Mouse (Mus musculus): ENCODE results near the gene Dok4. TPM values are rescaled to one million over a fixed set of nuclear protein-coding genes. Genes with fewer than 3 reads are reported as not detected.
"Not testable (repeated sequence)": the region's sequence is repeated elsewhere in the genome, so short reads cannot be mapped to it uniquely, and the experiment has no call there.

The Dok4 gene
- polyA plus RNA-seq, 1 experiment from 2014 or later = 19.3 TPM

GRCm38 (mm10) chr8:94850049-94850448 lies 26.1 kb downstream of the Dok4 start:
- H3K4me3 ChIP-seq (ENCODE audit: low read depth, low read length) = no peak overlapping the region
- no peak overlapping the region for H3K27ac ChIP-seq (replicated peaks)
- DNase-seq (ENCODE audit: low spot score) = no peak
- H3K27me3 ChIP-seq (ENCODE audit: control insufficient read depth, insufficient read depth, low read length) = no peaks in the 10 kb centered on the region
- no peaks in the 10 kb centered on the region for H3K9me3 ChIP-seq (ENCODE audit: control insufficient read depth, low read length)
- peaks cover 41% of the 10 kb centered on the region for H3K36me3 ChIP-seq (ENCODE audit: control insufficient read depth, insufficient read depth, low read length)
- H3K4me2 ChIP-seq (replicated peaks; ENCODE audit: low read depth) = no peak overlapping the region
- TF ChIP-seq CTCF (IDR thresholded peaks at IDR 0.05; ENCODE audit: low read depth) = no peak
- no peak for TF ChIP-seq EP300 (optimal IDR thresholded peaks at IDR 0.05)
- H3K4me1 ChIP-seq (replicated peaks; ENCODE audit: control insufficient read depth, insufficient read depth) = no peaks in the 10 kb centered on the region
- ATAC-seq (ENCODE audit: low FRiP score, low TSS enrichment) = no peak
- H3K9ac ChIP-seq (ENCODE audit: low read length) = no peak overlapping the region
- WGBS = 93% methylated on average over 5 of the region's 5 CpGs

DNA sequence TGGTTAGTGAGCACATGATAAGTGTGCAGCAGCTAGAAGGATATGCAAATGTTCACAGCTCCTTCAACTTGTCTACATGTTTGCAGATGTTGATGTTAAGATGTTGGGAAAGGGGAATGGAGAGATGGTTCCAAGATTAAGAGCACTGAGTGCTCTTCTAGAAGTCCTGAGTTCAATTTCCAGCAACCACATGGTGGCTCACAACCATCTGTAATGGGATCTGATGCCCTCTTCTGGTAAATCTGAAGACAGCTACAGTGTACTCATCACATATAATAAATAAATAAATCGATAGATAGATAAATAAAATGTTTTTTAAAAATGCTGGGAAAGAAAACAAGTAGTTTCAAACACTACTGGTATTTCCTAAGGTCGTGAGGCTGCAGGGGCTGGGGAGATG lies 34.9 kb downstream of the Dok4 start:
- no peak overlapping the region for H3K4me2 ChIP-seq (replicated peaks; ENCODE audit: low read depth)
- ATAC-seq (ENCODE audit: low FRiP score, low TSS enrichment) (no peak), DNase-seq (ENCODE audit: low spot score) (no peak)
- H3K36me3 ChIP-seq (ENCODE audit: control insufficient read depth, insufficient read depth, low read length) = peaks cover 12% of the 10 kb centered on the region
- no peak overlapping the region for H3K9ac ChIP-seq (ENCODE audit: low read length)
- no peaks in the 10 kb centered on the region for H3K9me3 ChIP-seq (ENCODE audit: control insufficient read depth, low read length)
- WGBS = 43% methylated on average over 2 of the region's 2 CpGs
- H3K27me3 ChIP-seq (ENCODE audit: control insufficient read depth, insufficient read depth, low read length) = no peaks in the 10 kb centered on the region
- H3K4me3 ChIP-seq (ENCODE audit: low read depth, low read length) = no peak overlapping the region
- no peak overlapping the region for H3K27ac ChIP-seq (replicated peaks)
- TF ChIP-seq EP300 (optimal IDR thresholded peaks at IDR 0.05) (no peak), CTCF (IDR thresholded peaks at IDR 0.05; ENCODE audit: low read depth) (0 out of 2 replicates have a peak, but pooled peaks have one; percentile 21)
- H3K4me1 ChIP-seq (replicated peaks; ENCODE audit: control insufficient read depth, insufficient read depth) = no peaks in the 10 kb centered on the region

DNA sequence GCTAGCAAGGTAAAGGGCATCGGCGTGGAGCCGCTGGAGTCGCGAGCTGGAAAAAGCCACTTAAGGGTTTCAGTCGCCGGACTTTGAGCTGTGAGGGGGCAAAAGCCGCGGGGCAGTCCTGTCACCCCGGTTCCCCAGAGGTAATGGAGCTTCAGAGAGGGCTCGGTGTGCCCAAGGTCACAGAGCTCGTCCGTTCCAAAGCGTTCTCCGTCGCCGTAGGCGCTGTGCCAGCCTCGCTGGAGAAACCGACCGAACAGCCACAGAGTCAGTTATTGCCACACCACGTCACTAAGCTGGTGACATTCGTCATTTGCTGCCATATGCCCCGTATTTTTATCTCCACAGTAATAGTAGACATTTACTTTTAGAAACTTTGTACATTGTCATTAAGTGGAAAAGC lies 37.5 kb downstream of the Dok4 start:
- WGBS = 0% methylated on average over 24 of the region's 24 CpGs
- TF ChIP-seq EP300 (optimal IDR thresholded peaks at IDR 0.05) (no peak), CTCF (IDR thresholded peaks at IDR 0.05; ENCODE audit: low read depth) (no peak)
- Histone ChIP-seq H3K4me1 (replicated peaks; ENCODE audit: control insufficient read depth, insufficient read depth) (no peaks in the 10 kb centered on the region), H3K9ac (ENCODE audit: low read length) (peak overlapping the region; percentile 95), H3K4me2 (replicated peaks; ENCODE audit: low read depth) (peak overlapping the region; percentile 82), H3K36me3 (ENCODE audit: control insufficient read depth, insufficient read depth, low read length) (no peaks in the 10 kb centered on the region; the same call in 1 of the 2 replicates), H3K27me3 (ENCODE audit: control insufficient read depth, insufficient read depth, low read length) (no peaks in the 10 kb centered on the region), H3K9me3 (ENCODE audit: control insufficient read depth, low read length) (no peaks in the 10 kb centered on the region), H3K27ac (replicated peaks) (peak overlapping the region; percentile 97), H3K4me3 (ENCODE audit: low read depth, low read length) (peak overlapping the region; percentile 89)
- DNase-seq (ENCODE audit: low spot score) (peak; percentile 79), ATAC-seq (ENCODE audit: low FRiP score, low TSS enrichment) (peak; percentile 63)

DNA sequence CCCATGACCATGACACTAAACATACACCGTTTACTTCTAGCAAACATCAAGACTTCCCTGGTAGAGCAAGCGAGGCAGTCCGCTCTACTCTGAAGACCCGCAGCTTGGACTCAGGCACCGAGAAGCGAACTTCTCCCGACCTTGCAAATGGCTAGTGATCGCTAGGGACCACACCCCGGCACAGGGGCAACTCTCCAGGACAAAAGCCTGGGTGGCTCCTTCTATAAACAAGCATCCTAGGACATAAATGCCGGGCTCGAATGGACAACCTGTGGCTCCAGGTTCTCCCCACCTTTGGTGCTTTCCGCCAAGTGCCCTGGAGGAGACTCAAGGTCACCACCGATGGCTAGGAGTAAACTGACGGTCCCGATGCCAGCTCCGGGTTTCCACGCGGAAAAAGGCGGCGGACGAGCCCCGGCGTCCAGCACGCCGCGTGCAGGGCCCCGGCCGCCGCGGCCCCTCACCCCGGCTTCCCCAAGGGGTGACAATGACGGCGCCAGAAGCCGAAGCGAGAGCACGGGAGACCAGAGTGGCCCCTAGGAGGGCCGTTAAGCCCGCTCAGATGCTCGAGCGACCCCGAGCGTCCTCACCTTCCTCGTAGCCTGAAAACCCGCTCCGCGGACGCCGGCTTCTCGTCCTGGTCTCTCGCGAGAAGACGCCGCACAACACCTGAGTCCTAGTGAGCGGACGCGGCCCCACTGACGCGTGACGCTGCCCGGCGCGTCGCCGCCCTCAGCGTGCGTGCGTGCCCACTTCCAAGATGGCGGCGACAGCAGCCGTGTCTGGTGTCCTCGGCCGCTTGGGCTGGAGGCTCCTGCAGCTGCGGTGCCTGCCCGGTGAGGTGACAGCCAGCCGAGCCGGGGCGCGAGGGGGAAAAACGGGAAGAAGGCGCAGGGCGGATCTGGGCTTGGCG lies 38.2 kb downstream of the Dok4 start, which contains the start of the genes Coq9 and Ciapin1:
TSS of gene Coq9 (plus strand) at position 660 of the 913 bp plus-strand sequence.
TSS of gene Ciapin1 (minus strand) at position 697 of the 913 bp plus-strand sequence.
- H3K4me3 ChIP-seq (ENCODE audit: low read depth, low read length) = peak within 1 kb of the TSS; percentile 89

DNA sequence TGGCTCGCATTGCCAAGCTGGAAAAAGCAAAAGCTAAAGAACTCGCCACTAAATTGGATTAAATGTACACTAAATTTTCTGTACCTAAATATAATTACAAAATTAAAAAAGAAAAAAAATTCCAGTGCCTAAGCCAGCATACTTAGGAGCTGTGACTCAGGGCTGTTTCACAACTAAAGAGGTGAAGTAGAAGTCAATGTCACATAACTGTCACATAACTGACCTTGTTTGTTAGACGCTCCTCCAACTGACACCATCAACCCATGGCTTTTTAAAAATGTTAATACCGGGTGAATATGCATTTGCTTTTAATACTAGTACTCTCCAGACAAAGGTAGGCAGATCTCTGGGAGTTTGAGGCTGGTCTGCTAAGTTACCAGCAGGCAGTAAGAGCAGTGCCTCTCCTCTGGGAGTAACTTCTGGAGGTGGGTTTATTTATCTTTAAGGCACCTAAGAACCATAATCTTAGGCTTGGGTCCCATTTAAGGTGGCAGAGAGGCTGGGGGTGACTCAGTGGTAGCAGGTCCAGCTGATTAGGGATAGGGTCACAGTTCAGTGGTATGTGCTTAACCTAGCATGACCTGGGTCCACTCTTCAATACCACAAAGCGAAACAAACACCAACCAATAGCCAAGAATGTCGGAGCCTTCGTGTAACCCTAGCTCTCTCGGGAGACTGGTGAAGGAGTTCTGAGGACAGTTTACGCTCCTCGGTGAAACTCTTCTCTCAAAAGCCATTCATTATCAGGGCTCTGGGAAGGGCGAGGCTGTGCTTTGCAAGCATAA lies 39.5 kb downstream of the Dok4 start:
- H3K27ac ChIP-seq (replicated peaks) = 0 out of 2 replicates have a peak overlapping the region, but pooled peaks have one; percentile 8
- no peaks in the 10 kb centered on the region for H3K9me3 ChIP-seq (ENCODE audit: control insufficient read depth, low read length)
- no peaks in the 10 kb centered on the region for H3K27me3 ChIP-seq (ENCODE audit: control insufficient read depth, insufficient read depth, low read length)
- peaks cover 3% of the 10 kb centered on the region; the same call in 1 of the 2 replicates for H3K36me3 ChIP-seq (ENCODE audit: control insufficient read depth, insufficient read depth, low read length)
- no peak for TF ChIP-seq CTCF (IDR thresholded peaks at IDR 0.05; ENCODE audit: low read depth)
- TF ChIP-seq EP300 (optimal IDR thresholded peaks at IDR 0.05) = no peak
- 51% methylated on average over 11 of the region's 11 CpGs for WGBS
- no peak for DNase-seq (ENCODE audit: low spot score)
- no peak for ATAC-seq (ENCODE audit: low FRiP score, low TSS enrichment)
- H3K4me1 ChIP-seq (replicated peaks; ENCODE audit: control insufficient read depth, insufficient read depth) = no peaks in the 10 kb centered on the region
- H3K9ac ChIP-seq (ENCODE audit: low read length) = peak overlapping the region; percentile 38; the same call in 1 of the 2 replicates
- H3K4me3 ChIP-seq (ENCODE audit: low read depth, low read length) = peak overlapping the region; percentile 89; the same call in 1 of the 2 replicates
- peak overlapping the region; percentile 82 for H3K4me2 ChIP-seq (replicated peaks; ENCODE audit: low read depth)

More for the DNA sequence above, 38.2 kb downstream of the Dok4 start, which contains the start of the genes Coq9 and Ciapin1:
- Histone ChIP-seq H3K9ac (ENCODE audit: low read length) (peak within 1 kb of the TSS; percentile 95), H3K4me2 (replicated peaks; ENCODE audit: low read depth) (peak within 1 kb of the TSS; percentile 82), H3K9me3 (ENCODE audit: control insufficient read depth, low read length) (no peaks in the 10 kb centered on the region), H3K36me3 (ENCODE audit: control insufficient read depth, insufficient read depth, low read length) (no peaks in the 10 kb centered on the region), H3K27ac (replicated peaks) (peak within 1 kb of the TSS; percentile 97), H3K4me1 (replicated peaks; ENCODE audit: control insufficient read depth, insufficient read depth) (no peaks in the 10 kb centered on the region), H3K27me3 (ENCODE audit: control insufficient read depth, insufficient read depth, low read length) (no peaks in the 10 kb centered on the region)
- peak; percentile 96 for DNase-seq (ENCODE audit: low spot score)
- no peak for TF ChIP-seq CTCF (IDR thresholded peaks at IDR 0.05; ENCODE audit: low read depth)
- peak; percentile 97 for TF ChIP-seq EP300 (optimal IDR thresholded peaks at IDR 0.05)
- WGBS = under 1% methylated on average over 81 of the region's 82 CpGs
- ATAC-seq (ENCODE audit: low FRiP score, low TSS enrichment) = peak; percentile 98

DNA sequence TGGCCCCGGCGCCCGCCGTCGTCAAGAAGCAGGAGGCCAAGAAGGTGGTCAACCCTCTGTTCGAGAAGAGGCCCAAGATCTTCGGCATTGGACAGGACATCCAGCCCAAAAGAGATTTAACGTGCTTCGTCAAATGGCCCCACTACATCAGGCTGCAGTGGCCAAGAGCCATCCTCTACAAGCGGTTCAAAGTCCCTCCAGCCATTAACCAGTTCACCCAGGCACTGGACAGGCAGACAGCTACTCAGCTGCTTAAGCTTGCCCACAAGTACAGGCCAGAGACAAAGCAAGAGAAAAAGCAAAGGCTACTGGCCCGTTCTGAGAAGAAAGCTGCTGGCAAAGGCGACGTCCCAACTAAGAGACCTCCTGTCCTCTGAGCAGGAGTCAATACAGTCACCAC lies 40.4 kb downstream of the Dok4 start:
- DNase-seq (ENCODE audit: low spot score); H3K4me3 ChIP-seq (ENCODE audit: low read depth, low read length); H3K9ac ChIP-seq (ENCODE audit: low read length); ATAC-seq (ENCODE audit: low FRiP score, low TSS enrichment); H3K27ac ChIP-seq (replicated peaks); H3K4me1 ChIP-seq (replicated peaks; ENCODE audit: control insufficient read depth, insufficient read depth); H3K27me3 ChIP-seq (ENCODE audit: control insufficient read depth, insufficient read depth, low read length); H3K36me3 ChIP-seq (ENCODE audit: control insufficient read depth, insufficient read depth, low read length); H3K4me2 ChIP-seq (replicated peaks; ENCODE audit: low read depth); H3K9me3 ChIP-seq (ENCODE audit: control insufficient read depth, low read length): not testable (repeated sequence)
- 96% methylated on average over 13 of the region's 13 CpGs for WGBS

DNA sequence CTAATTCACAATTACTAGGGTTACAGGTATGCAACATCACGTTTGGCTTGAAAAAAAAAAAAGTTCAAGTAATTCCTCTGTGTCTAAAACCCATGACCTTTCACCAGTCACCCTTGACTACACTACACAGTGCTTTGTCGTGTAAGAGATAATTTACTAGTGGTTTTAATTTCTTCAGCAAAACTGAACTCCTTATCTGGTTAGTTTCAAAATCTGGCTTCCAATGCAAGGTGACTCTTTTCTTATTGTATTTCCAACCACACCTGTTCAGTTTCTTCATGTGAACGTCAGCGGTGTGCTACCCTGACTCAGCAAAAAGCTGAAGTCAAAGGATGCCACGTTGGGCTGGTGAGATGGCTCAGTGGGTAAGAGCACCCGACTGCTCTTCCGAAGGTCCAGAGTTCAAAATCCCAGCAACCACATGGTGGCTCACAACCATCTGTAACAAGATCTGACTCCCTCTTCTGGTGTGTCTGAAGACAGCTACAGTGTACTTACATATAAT lies 42.2 kb downstream of the Dok4 start:
- H3K9me3 ChIP-seq (ENCODE audit: control insufficient read depth, low read length); H3K27me3 ChIP-seq (ENCODE audit: control insufficient read depth, insufficient read depth, low read length); H3K9ac ChIP-seq (ENCODE audit: low read length); H3K4me1 ChIP-seq (replicated peaks; ENCODE audit: control insufficient read depth, insufficient read depth); H3K36me3 ChIP-seq (ENCODE audit: control insufficient read depth, insufficient read depth, low read length); H3K27ac ChIP-seq (replicated peaks); DNase-seq (ENCODE audit: low spot score); ATAC-seq (ENCODE audit: low FRiP score, low TSS enrichment); H3K4me2 ChIP-seq (replicated peaks; ENCODE audit: low read depth); H3K4me3 ChIP-seq (ENCODE audit: low read depth, low read length): not testable (repeated sequence)
- WGBS = 60% methylated on average over 7 of the region's 7 CpGs

All from stomach, postnatal 0 days (tissue).